Mouse (Mus musculus): ENCODE data around the gene Tmtc2. TPM values are rescaled to one million over a fixed set of nuclear protein-coding genes. Genes with fewer than 3 reads are reported as not detected.
A peak's percentile ranks its signal among the peaks of the same experiment; 100 is the strongest.

Tmtc2 gene
- polyA plus RNA-seq, 1 experiment from 2014 or later, result 9.6 TPM

GRCm38 (mm10) chr10:105513777-105514322 is 60.4 kb downstream of the Tmtc2 start:
- H3K27ac ChIP-seq (ENCODE audit: low read depth, low read length), result no peak overlapping the region
- no peak overlapping the region for H3K4me3 ChIP-seq (ENCODE audit: low read length)
- no peak for ATAC-seq (ENCODE audit: low FRiP score, low TSS enrichment)
- 77% methylated on average over 7 of the region's 7 CpGs for WGBS
- H3K4me1 ChIP-seq (ENCODE audit: control insufficient read depth, insufficient read depth, low read length), result peaks cover 4% of the 10 kb centered on the region; the same call in 1 of the 2 replicates
- H3K9me3 ChIP-seq (ENCODE audit: control insufficient read depth, low read length), result no peaks in the 10 kb centered on the region
- H3K27me3 ChIP-seq (ENCODE audit: control insufficient read depth, insufficient read depth, low read length), result no peaks in the 10 kb centered on the region
- no peak overlapping the region for H3K9ac ChIP-seq (ENCODE audit: low read depth, low read length)
- no peaks in the 10 kb centered on the region for H3K36me3 ChIP-seq (ENCODE audit: control insufficient read depth, insufficient read depth, low read length)
- H3K4me2 ChIP-seq (replicated peaks; ENCODE audit: low read depth, low read length), result no peak overlapping the region

- H3K9me3 ChIP-seq (ENCODE audit: control insufficient read depth, low read length), result no peaks in the 10 kb centered on the region
- H3K4me1 ChIP-seq (ENCODE audit: control insufficient read depth, insufficient read depth, low read length), result peaks cover 8% of the 10 kb centered on the region; the same call in 1 of the 2 replicates
- ATAC-seq (ENCODE audit: low FRiP score, low TSS enrichment), result peak; percentile 33; the same call in 1 of the 2 replicates
- peaks cover 3% of the 10 kb centered on the region; the same call in 1 of the 2 replicates for H3K36me3 ChIP-seq (ENCODE audit: control insufficient read depth, insufficient read depth, low read length)
- no peak overlapping the region for H3K9ac ChIP-seq (ENCODE audit: low read depth, low read length)
- peak overlapping the region; percentile 10; the same call in 1 of the 2 replicates for H3K4me2 ChIP-seq (replicated peaks; ENCODE audit: low read depth, low read length)
- H3K27ac ChIP-seq (ENCODE audit: low read depth, low read length), result no peak overlapping the region
- no peak overlapping the region for H3K4me3 ChIP-seq (ENCODE audit: low read length)
- 41% methylated on average over 5 of the region's 5 CpGs for WGBS
- no peaks in the 10 kb centered on the region for H3K27me3 ChIP-seq (ENCODE audit: control insufficient read depth, insufficient read depth, low read length)
Observed at GRCm38 (mm10) chr10:105509896-105510272, 64.4 kb downstream of the Tmtc2 start.

GRCm38 (mm10) chr10:105509146-105509895 is 64.9 kb downstream of the Tmtc2 start:
- Histone ChIP-seq H3K4me2 (replicated peaks; ENCODE audit: low read depth, low read length) (no peak overlapping the region), H3K9me3 (ENCODE audit: control insufficient read depth, low read length) (no peaks in the 10 kb centered on the region), H3K27ac (ENCODE audit: low read depth, low read length) (no peak overlapping the region), H3K4me1 (ENCODE audit: control insufficient read depth, insufficient read depth, low read length) (peaks cover 8% of the 10 kb centered on the region; the same call in 1 of the 2 replicates), H3K9ac (ENCODE audit: low read depth, low read length) (no peak overlapping the region), H3K4me3 (ENCODE audit: low read length) (no peak overlapping the region), H3K36me3 (ENCODE audit: control insufficient read depth, insufficient read depth, low read length) (peaks cover 3% of the 10 kb centered on the region; the same call in 1 of the 2 replicates), H3K27me3 (ENCODE audit: control insufficient read depth, insufficient read depth, low read length) (no peaks in the 10 kb centered on the region)
- WGBS, result 66% methylated on average over 9 of the region's 12 CpGs
- ATAC-seq (ENCODE audit: low FRiP score, low TSS enrichment), result no peak

GRCm38 (mm10) chr10:105507982-105508786 is 66.1 kb downstream of the Tmtc2 start:
- Histone ChIP-seq H3K27me3 (ENCODE audit: control insufficient read depth, insufficient read depth, low read length) (no peaks in the 10 kb centered on the region), H3K4me3 (ENCODE audit: low read length) (no peak overlapping the region), H3K36me3 (ENCODE audit: control insufficient read depth, insufficient read depth, low read length) (peaks cover 3% of the 10 kb centered on the region; the same call in 1 of the 2 replicates), H3K4me2 (replicated peaks; ENCODE audit: low read depth, low read length) (no peak overlapping the region), H3K9me3 (ENCODE audit: control insufficient read depth, low read length) (no peaks in the 10 kb centered on the region), H3K27ac (ENCODE audit: low read depth, low read length) (no peak overlapping the region), H3K9ac (ENCODE audit: low read depth, low read length) (no peak overlapping the region), H3K4me1 (ENCODE audit: control insufficient read depth, insufficient read depth, low read length) (peaks cover 8% of the 10 kb centered on the region; the same call in 1 of the 2 replicates)
- 74% methylated on average over 3 of the region's 3 CpGs for WGBS
- ATAC-seq (ENCODE audit: low FRiP score, low TSS enrichment), result no peak

- H3K9ac ChIP-seq (ENCODE audit: low read depth, low read length), result no peak overlapping the region
- H3K27me3 ChIP-seq (ENCODE audit: control insufficient read depth, insufficient read depth, low read length), result no peaks in the 10 kb centered on the region
- H3K4me2 ChIP-seq (replicated peaks; ENCODE audit: low read depth, low read length), result no peak overlapping the region
- no peak for ATAC-seq (ENCODE audit: low FRiP score, low TSS enrichment)
- H3K4me1 ChIP-seq (ENCODE audit: control insufficient read depth, insufficient read depth, low read length), result peaks cover 8% of the 10 kb centered on the region; the same call in 1 of the 2 replicates
- H3K4me3 ChIP-seq (ENCODE audit: low read length), result no peak overlapping the region
- 84% methylated on average over 4 of the region's 4 CpGs for WGBS
- no peak overlapping the region for H3K27ac ChIP-seq (ENCODE audit: low read depth, low read length)
- no peaks in the 10 kb centered on the region for H3K9me3 ChIP-seq (ENCODE audit: control insufficient read depth, low read length)
- peaks cover 3% of the 10 kb centered on the region; the same call in 1 of the 2 replicates for H3K36me3 ChIP-seq (ENCODE audit: control insufficient read depth, insufficient read depth, low read length)
Observed at GRCm38 (mm10) chr10:105506046-105506445, 68.2 kb downstream of the Tmtc2 start.

GRCm38 (mm10) chr10:105504472-105504871 is 69.8 kb downstream of the Tmtc2 start:
- 67% methylated on average over 2 of the region's 2 CpGs for WGBS
- Histone ChIP-seq H3K4me2 (replicated peaks; ENCODE audit: low read depth, low read length) (no peak overlapping the region), H3K9ac (ENCODE audit: low read depth, low read length) (no peak overlapping the region), H3K9me3 (ENCODE audit: control insufficient read depth, low read length) (no peaks in the 10 kb centered on the region), H3K27ac (ENCODE audit: low read depth, low read length) (no peak overlapping the region), H3K27me3 (ENCODE audit: control insufficient read depth, insufficient read depth, low read length) (no peaks in the 10 kb centered on the region), H3K4me3 (ENCODE audit: low read length) (no peak overlapping the region), H3K4me1 (ENCODE audit: control insufficient read depth, insufficient read depth, low read length) (0 out of 2 replicates have a peak, but pooled peaks cover 4% of the 10 kb centered on the region), H3K36me3 (ENCODE audit: control insufficient read depth, insufficient read depth, low read length) (peaks cover 3% of the 10 kb centered on the region; the same call in 1 of the 2 replicates)
- no peak for ATAC-seq (ENCODE audit: low FRiP score, low TSS enrichment)

- no peaks in the 10 kb centered on the region for H3K27me3 ChIP-seq (ENCODE audit: control insufficient read depth, insufficient read depth, low read length)
- no peak overlapping the region for H3K4me2 ChIP-seq (replicated peaks; ENCODE audit: low read depth, low read length)
- no peak for ATAC-seq (ENCODE audit: low FRiP score, low TSS enrichment)
- H3K27ac ChIP-seq (ENCODE audit: low read depth, low read length), result no peak overlapping the region
- no peak overlapping the region for H3K4me3 ChIP-seq (ENCODE audit: low read length)
- WGBS, result 49% methylated on average over 7 of the region's 7 CpGs
- H3K36me3 ChIP-seq (ENCODE audit: control insufficient read depth, insufficient read depth, low read length), result peaks cover under 1% of the 10 kb centered on the region; the same call in 1 of the 2 replicates
- H3K9me3 ChIP-seq (ENCODE audit: control insufficient read depth, low read length), result no peaks in the 10 kb centered on the region
- no peak overlapping the region for H3K9ac ChIP-seq (ENCODE audit: low read depth, low read length)
- H3K4me1 ChIP-seq (ENCODE audit: control insufficient read depth, insufficient read depth, low read length), result no peaks in the 10 kb centered on the region
Observed at GRCm38 (mm10) chr10:105501736-105502135, 72.5 kb downstream of the Tmtc2 start.

- H3K27ac ChIP-seq (ENCODE audit: low read depth, low read length), result no peak overlapping the region
- 66% methylated on average over 4 of the region's 4 CpGs for WGBS
- H3K9me3 ChIP-seq (ENCODE audit: control insufficient read depth, low read length), result no peaks in the 10 kb centered on the region
- H3K4me2 ChIP-seq (replicated peaks; ENCODE audit: low read depth, low read length), result no peak overlapping the region
- H3K4me1 ChIP-seq (ENCODE audit: control insufficient read depth, insufficient read depth, low read length), result no peaks in the 10 kb centered on the region
- no peaks in the 10 kb centered on the region for H3K36me3 ChIP-seq (ENCODE audit: control insufficient read depth, insufficient read depth, low read length)
- no peaks in the 10 kb centered on the region for H3K27me3 ChIP-seq (ENCODE audit: control insufficient read depth, insufficient read depth, low read length)
- no peak overlapping the region for H3K9ac ChIP-seq (ENCODE audit: low read depth, low read length)
- no peak for ATAC-seq (ENCODE audit: low FRiP score, low TSS enrichment)
- no peak overlapping the region for H3K4me3 ChIP-seq (ENCODE audit: low read length)
Observed at GRCm38 (mm10) chr10:105500482-105500881, 73.8 kb downstream of the Tmtc2 start.
